Mouse (Mus musculus) neutrophil, adult 83 days (primary cell): ENCODE results near the gene Tbl2. TPM values are rescaled to one million over a fixed set of nuclear protein-coding genes. Genes with fewer than 3 reads are reported as not detected.

Experiments
- total RNA-seq, 2 experiments: library from RNA; stranded (reverse); gene quantifications; one replicate each; pipeline ENCODE4 v1.2.4; 2023

Tbl2 gene
- total RNA-seq: 10 to 100 TPM in 1 of 2 experiments, 1 to 10 TPM in 1; 8.3 to 10.7 TPM

DNA sequence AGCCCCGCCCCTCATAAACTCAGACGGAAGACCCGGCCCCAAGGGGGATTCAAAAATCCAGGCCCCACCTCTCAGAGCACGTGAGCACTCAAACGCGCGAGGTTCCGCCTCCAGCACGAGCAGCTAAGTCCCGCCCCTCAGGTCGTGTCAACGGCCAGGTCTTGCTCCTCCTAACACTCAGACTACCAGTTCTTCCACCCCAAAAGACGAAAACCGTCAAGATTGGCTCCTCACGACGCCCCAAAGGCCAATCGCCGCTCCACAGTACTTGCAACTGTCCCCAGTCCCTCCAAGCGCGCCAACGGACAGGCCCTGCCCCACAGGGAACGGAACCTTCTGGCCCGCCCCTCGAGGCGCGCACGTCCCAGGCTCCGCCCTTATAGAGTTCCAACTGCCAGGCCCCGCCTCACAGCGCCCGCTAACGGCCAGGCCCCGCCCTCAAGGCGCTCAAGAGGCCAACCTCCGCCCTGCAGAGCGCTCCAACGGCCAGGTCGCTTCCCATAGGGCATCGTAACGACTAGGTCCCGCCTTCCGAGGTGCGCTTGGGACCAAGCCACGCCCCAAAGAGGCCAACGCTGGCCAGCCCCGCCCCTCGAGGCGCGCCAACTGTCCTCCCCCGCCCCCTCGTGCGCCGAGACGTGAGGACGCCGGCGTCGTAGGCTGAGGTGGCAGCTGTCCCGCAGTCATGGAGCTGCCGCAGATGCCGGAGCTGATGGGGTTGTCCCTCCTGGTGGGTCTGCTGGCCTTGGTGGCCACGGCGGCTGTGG lies at the start of gene Tbl2:
Gene Tbl2, plus strand, starts transcription at position 605 of the 767 bp plus-strand sequence.

GRCm38 (mm10) chr5:135168063-135169062 lies 18.9 kb downstream of the Tbl2 start, which contains the start of gene Bcl7b:
TSS of gene Bcl7b (plus strand) at chr5:135168283.

DNA sequence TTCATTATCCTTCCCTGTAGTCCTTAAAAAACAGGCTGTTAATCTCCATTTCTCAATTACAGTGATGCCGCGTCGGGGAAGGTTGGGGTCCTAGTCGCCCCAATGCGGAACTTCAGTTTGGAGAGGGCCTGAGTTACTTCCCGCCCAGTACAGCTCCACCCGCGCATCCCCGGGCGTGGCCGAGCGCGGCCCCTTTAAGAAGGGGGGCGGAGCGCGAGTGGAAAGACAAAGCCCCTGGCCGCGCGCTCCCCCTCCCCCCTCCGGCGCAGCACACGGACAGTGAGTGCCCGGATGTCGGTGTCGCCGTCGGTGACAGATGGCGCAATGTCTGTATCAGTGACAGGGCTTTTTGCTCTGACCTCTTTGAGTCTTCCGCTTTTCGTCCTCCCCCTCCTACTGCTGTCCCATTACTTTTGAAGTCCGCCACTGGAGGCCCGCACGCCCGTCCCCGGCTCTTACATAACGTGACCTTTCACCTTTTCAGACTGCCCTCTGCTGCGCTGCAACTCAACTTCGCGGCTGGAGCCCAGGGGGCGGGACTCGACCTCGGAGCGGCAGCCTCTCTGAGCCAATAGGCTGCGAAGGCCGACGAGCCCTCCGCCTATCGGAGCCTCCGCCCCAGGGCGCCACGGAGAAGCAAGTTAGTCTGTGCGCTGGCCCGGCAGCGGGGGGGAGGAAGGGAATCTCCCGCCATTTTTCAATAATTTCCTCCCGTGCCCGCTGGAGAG lies 37.3 kb downstream of the Tbl2 start, which contains the start of gene Baz1b:
Gene Baz1b, plus strand, starts transcription at position 644 of the 728 bp plus-strand sequence.

Other genes starting within 250 kb of the Tbl2 start
- gene Tmem270, start 242.9 kb upstream of the Tbl2 start, total RNA-seq: not detected
- gene Cldn13, start 234.1 kb upstream of the Tbl2 start, total RNA-seq: 10 to 100 TPM; 23.0 to 34.6 TPM
- 1 to 10 TPM; 1.3 to 6.4 TPM for gene Mettl27, start 217.3 kb upstream of the Tbl2 start, total RNA-seq
- gene Cldn4, start 202.7 kb upstream of the Tbl2 start, total RNA-seq: not detected
- not detected for gene Cldn3, start 163.4 kb upstream of the Tbl2 start, total RNA-seq
- gene Abhd11, start 140.5 kb upstream of the Tbl2 start, total RNA-seq: 10 to 100 TPM; 20.8 to 24.5 TPM
- under 1 TPM; 0.46 to 0.53 TPM for gene Stx1a, start 126.2 kb upstream of the Tbl2 start, total RNA-seq
- gene Dnajc30, start 85.5 kb upstream of the Tbl2 start, total RNA-seq: 10 to 100 TPM; 12.1 to 13.1 TPM
- 10 to 100 TPM; 28.8 to 29.4 TPM for gene Bud23, start 84.7 kb upstream of the Tbl2 start, total RNA-seq
- gene Vps37d, start 71.4 kb upstream of the Tbl2 start, total RNA-seq: not detected
- gene Mlxipl, start 59.8 kb upstream of the Tbl2 start, total RNA-seq: 1 to 10 TPM; 1.1 to 1.3 TPM
- 10 to 100 TPM; 25.0 to 26.4 TPM for gene Bcl7b, start 18.6 kb downstream of the Tbl2 start, total RNA-seq
- 10 to 100 TPM; 89.4 to 94.1 TPM for gene Baz1b, start 37.6 kb downstream of the Tbl2 start, total RNA-seq
- gene Fzd9, start 101.6 kb downstream of the Tbl2 start, total RNA-seq: not detected
- gene Fkbp6, start 200.4 kb downstream of the Tbl2 start, total RNA-seq: not detected
- gene Trim50, start 203.6 kb downstream of the Tbl2 start, total RNA-seq: not detected
- gene Nsun5, start 220.3 kb downstream of the Tbl2 start, total RNA-seq: 10 to 100 TPM in 1 of 2 experiments, 1 to 10 TPM in 1; 8.1 to 10.5 TPM
- gene Pom121, start 244.9 kb downstream of the Tbl2 start, total RNA-seq: 10 to 100 TPM; 29.9 to 31.0 TPM